Mouse (Mus musculus) ovary, postnatal 14 days (tissue): ENCODE measurements around the gene Nit1.
"Not testable (repeated sequence)": the region's sequence is repeated elsewhere in the genome, so short reads cannot be mapped to it uniquely, and the experiment has no call there.

Source experiments
- DNase-seq: peaks from one replicate; pipeline ENCODE4 v3.0.0; 2022; ENCODE audit warnings: low spot score

Nit1 gene

GRCm38 (mm10) chr1:171349210-171349609 lies 3.8 kb upstream of the Nit1 start:
- DNase-seq, result no peak

- no peak for DNase-seq
Observed at GRCm38 (mm10) chr1:171348665-171349064, 3.2 kb upstream of the Nit1 start.

- no peak for DNase-seq
Observed at GRCm38 (mm10) chr1:171346095-171346450, 627 bp upstream of the Nit1 start.

GRCm38 (mm10) chr1:171344715-171345114 lies 731 bp downstream of the Nit1 start:
- no peak for DNase-seq

GRCm38 (mm10) chr1:171343922-171344677 lies 1.3 kb downstream of the Nit1 start:
- DNase-seq, result no peak

- DNase-seq, result no peak
Observed at GRCm38 (mm10) chr1:171342262-171343207, 2.9 kb downstream of the Nit1 start.

- no peak for DNase-seq
Observed at GRCm38 (mm10) chr1:171330216-171330560, 15.3 kb downstream of the Nit1 start.

GRCm38 (mm10) chr1:171329433-171330215 lies 15.8 kb downstream of the Nit1 start:
- DNase-seq, result peak; percentile 29

GRCm38 (mm10) chr1:171328839-171329432 lies 16.5 kb downstream of the Nit1 start, which contains the start of gene Dedd:
TSS of gene Dedd (plus strand) at chr1:171329145.
- DNase-seq, result peak; percentile 78

- no peak for DNase-seq
Observed at GRCm38 (mm10) chr1:171328244-171328643, 17.2 kb downstream of the Nit1 start.

GRCm38 (mm10) chr1:171326588-171326987 lies 18.9 kb downstream of the Nit1 start:
- not testable (repeated sequence) for DNase-seq

- no peak for DNase-seq
Observed at GRCm38 (mm10) chr1:171325571-171325970, 19.9 kb downstream of the Nit1 start.

- no peak for DNase-seq
Observed at GRCm38 (mm10) chr1:171322012-171322411, 23.4 kb downstream of the Nit1 start.

GRCm38 (mm10) chr1:171321415-171321814 lies 24.0 kb downstream of the Nit1 start:
- no peak for DNase-seq

GRCm38 (mm10) chr1:171320151-171320550 lies 25.3 kb downstream of the Nit1 start:
- no peak for DNase-seq

GRCm38 (mm10) chr1:171319748-171320147 lies 25.7 kb downstream of the Nit1 start:
- no peak for DNase-seq

GRCm38 (mm10) chr1:171309321-171309720 lies 36.1 kb downstream of the Nit1 start:
- no peak for DNase-seq

- not testable (repeated sequence) for DNase-seq
Observed at GRCm38 (mm10) chr1:171306157-171306556, 39.3 kb downstream of the Nit1 start.

GRCm38 (mm10) chr1:171298226-171298625 lies 47.2 kb downstream of the Nit1 start:
- DNase-seq, result no peak

GRCm38 (mm10) chr1:171295063-171295402 lies 50.4 kb downstream of the Nit1 start:
- DNase-seq, result no peak

- DNase-seq, result peak; percentile 74
Observed at GRCm38 (mm10) chr1:171294298-171295062, 51.0 kb downstream of the Nit1 start, which contains the start of gene Ufc1. TSS of gene Ufc1 (minus strand) at chr1:171295024.
